Mouse (Mus musculus): ENCODE measurements around the gene Eif4a1. TPM values are rescaled to one million over a fixed set of nuclear protein-coding genes. Genes with fewer than 3 reads are reported as not detected.
A peak's percentile ranks its signal among the peaks of the same experiment; 100 is the strongest.

Gene Eif4a1
- polyA plus RNA-seq, 1 experiment from 2014 or later, result 555 TPM

DNA sequence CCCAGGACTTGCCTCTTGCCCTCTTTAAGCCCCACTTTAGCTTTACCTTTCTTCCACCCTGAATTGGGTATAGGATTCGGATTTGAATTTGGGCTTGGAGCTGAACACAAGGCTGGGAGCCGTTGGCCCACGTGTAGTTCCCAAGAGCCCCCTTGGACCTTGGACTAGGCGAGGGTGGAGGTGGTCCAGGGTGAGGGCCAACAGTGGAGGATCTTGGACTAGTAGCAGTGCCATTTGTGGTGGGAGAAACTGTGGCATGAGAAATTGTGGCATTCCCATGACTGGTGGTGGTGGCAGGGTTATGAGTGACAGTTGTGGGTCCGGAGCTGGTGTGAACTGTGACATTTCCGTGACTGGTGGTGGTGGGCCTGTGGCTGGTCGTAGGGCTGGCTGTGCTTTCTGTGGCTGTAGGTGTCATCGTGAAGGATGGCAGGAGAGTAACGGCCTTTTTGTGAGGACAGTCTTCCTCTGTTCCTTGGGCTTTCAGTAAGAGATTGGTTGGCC is 6.7 kb downstream of the Eif4a1 start:
- Histone ChIP-seq H3K36me3 (peaks cover 66% of the 10 kb centered on the region), H3K9ac (no peak overlapping the region), H3K4me2 (replicated peaks) (no peak overlapping the region), H3K9me3 (replicated peaks) (no peaks in the 10 kb centered on the region), H3K27me3 (no peaks in the 10 kb centered on the region), H3K4me3 (no peak overlapping the region), H3K4me1 (peaks cover 36% of the 10 kb centered on the region), H3K27ac (peak overlapping the region; percentile 37; the same call in 1 of the 2 replicates)
- no peak for ATAC-seq (ENCODE audit: low FRiP score)
- 75% methylated on average over 9 of the region's 9 CpGs for WGBS

GRCm38 (mm10) chr11:69664841-69665240 is 7.4 kb downstream of the Eif4a1 start:
- Histone ChIP-seq H3K9ac (no peak overlapping the region), H3K27ac (0 out of 2 replicates have a peak overlapping the region, but pooled peaks have one; percentile 30), H3K9me3 (replicated peaks) (no peaks in the 10 kb centered on the region), H3K4me2 (replicated peaks) (no peak overlapping the region), H3K27me3 (no peaks in the 10 kb centered on the region), H3K4me3 (no peak overlapping the region), H3K36me3 (peaks cover 59% of the 10 kb centered on the region), H3K4me1 (peaks cover 29% of the 10 kb centered on the region)
- no peak for ATAC-seq (ENCODE audit: low FRiP score)
- WGBS, result 96% methylated on average over 7 of the region's 7 CpGs

- peaks cover 53% of the 10 kb centered on the region for H3K36me3 ChIP-seq
- peak overlapping the region; percentile 97; the same call in 1 of the 2 replicates for H3K27ac ChIP-seq
These were observed 8.4 kb downstream of the Eif4a1 start for GRCm38 (mm10) chr11:69663795-69664194.

DNA sequence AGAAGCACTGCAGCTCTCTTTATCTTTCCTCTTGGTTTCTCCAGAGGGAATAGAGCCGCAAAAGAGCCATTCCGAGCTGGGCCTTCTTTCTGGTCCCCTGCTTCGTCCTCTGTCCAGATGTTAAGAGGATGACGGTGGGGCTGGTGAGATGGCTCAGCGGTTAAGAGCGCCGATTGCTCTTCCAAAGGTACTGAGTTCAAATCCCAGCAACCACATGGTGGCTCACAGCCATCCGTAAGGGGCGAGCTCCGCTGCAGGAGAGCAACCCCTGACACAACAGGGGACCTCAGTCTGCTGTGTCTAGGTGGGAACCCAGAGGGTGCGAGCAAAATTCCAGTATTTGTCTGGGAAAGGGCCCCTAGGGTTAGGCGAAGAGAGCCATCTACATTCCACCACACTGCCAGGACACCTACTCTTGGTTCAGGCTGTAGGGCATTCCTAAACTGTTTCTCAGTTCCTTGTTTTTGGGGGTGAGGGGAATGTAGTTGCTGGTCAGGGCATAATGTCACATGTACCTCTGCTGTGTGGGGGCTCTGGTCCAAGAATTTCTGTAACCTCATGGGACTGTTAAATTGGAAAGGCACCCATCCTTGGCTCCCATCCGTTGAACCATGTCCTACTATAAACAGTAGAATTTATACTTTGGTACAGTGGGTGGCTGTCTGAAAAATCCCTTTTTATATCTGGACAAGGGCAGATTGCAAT is 9.1 kb downstream of the Eif4a1 start:
- H3K27ac ChIP-seq, result peak overlapping the region; percentile 97
- peaks cover 53% of the 10 kb centered on the region for H3K36me3 ChIP-seq
- peak overlapping the region; percentile 57 for H3K4me2 ChIP-seq (replicated peaks)
- H3K27me3 ChIP-seq, result no peaks in the 10 kb centered on the region
- peak overlapping the region; percentile 61 for H3K9ac ChIP-seq
- ATAC-seq (ENCODE audit: low FRiP score), result peak; percentile 51
- peak overlapping the region; percentile 48 for H3K4me3 ChIP-seq
- peaks cover 20% of the 10 kb centered on the region for H3K4me1 ChIP-seq
- 65% methylated on average over 13 of the region's 13 CpGs for WGBS
- H3K9me3 ChIP-seq (replicated peaks), result no peaks in the 10 kb centered on the region

More at GRCm38 (mm10) chr11:69663795-69664194, 8.4 kb downstream of the Eif4a1 start:
- Histone ChIP-seq H3K9ac (no peak overlapping the region), H3K9me3 (replicated peaks) (no peaks in the 10 kb centered on the region), H3K4me3 (no peak overlapping the region), H3K4me1 (peaks cover 21% of the 10 kb centered on the region), H3K27me3 (no peaks in the 10 kb centered on the region), H3K4me2 (replicated peaks) (no peak overlapping the region)
- 91% methylated on average over 6 of the region's 6 CpGs for WGBS
- no peak for ATAC-seq (ENCODE audit: low FRiP score)

DNA sequence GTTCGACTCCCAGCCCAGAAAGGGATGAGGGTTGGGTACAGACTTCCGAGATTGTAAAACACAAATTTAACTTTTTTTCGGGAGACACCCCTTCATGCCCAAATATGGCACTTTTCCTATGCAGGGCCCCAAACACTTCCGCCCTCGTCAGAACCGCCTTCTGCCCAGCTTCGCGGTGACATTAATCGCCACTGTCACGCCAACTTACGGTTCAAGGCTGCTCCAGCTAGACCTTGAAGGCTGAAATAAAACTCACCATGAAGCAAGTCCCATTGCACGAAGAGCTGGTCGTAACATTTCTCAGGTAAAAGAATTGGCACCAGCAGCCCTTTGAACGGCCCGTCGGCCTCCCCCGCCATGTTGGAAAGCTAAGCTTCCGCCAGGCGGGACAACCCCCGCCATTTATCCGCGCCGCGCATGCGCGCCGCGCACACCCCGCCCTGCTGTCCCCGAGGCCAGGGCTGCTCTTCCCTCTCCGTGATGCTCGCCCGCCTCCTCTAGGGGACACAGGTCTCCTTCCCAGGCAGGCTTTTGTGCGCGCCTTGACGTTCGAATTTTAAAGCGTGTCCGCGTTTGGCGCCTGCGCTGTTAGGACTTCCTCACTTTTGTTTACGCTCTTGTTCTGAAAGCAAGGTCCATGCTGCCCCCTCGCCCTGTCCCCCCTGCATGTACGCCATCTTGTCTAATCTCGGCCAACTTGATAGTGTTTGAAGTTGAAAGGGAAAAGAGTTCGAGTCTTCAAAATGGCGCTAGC is 9.8 kb downstream of the Eif4a1 start, which contains the start of gene Mpdu1:
Gene Mpdu1, minus strand, starts transcription at position 430 of the 754 bp plus-strand sequence.
- Histone ChIP-seq H3K4me2 (replicated peaks) (peak within 1 kb of the TSS; percentile 57), H3K9ac (peak within 1 kb of the TSS; percentile 61), H3K4me1 (peaks cover 20% of the 10 kb centered on the region), H3K4me3 (peak within 1 kb of the TSS; percentile 48), H3K36me3 (peaks cover 53% of the 10 kb centered on the region), H3K27me3 (no peaks in the 10 kb centered on the region), H3K27ac (peak within 1 kb of the TSS; percentile 97), H3K9me3 (replicated peaks) (no peaks in the 10 kb centered on the region)
- under 1% methylated on average over 48 of the region's 48 CpGs for WGBS
- ATAC-seq (ENCODE audit: low FRiP score), result peak; percentile 96

GRCm38 (mm10) chr11:69661221-69661881 is 10.9 kb downstream of the Eif4a1 start:
- Histone ChIP-seq H3K9me3 (replicated peaks) (no peaks in the 10 kb centered on the region), H3K4me3 (peak overlapping the region; percentile 48), H3K4me1 (peaks cover 27% of the 10 kb centered on the region), H3K4me2 (replicated peaks) (peak overlapping the region; percentile 57), H3K9ac (peak overlapping the region; percentile 61), H3K27ac (peak overlapping the region; percentile 97), H3K36me3 (peaks cover 56% of the 10 kb centered on the region), H3K27me3 (no peaks in the 10 kb centered on the region)
- no peak for ATAC-seq (ENCODE audit: low FRiP score)
- WGBS, result 81% methylated on average over 3 of the region's 3 CpGs

GRCm38 (mm10) chr11:69657462-69657881 is 14.8 kb downstream of the Eif4a1 start:
- ATAC-seq (ENCODE audit: low FRiP score), result no peak
- no peak overlapping the region for H3K27ac ChIP-seq
- WGBS, result 83% methylated on average over 15 of the region's 15 CpGs
- no peak overlapping the region for H3K4me3 ChIP-seq
- no peak overlapping the region for H3K4me2 ChIP-seq (replicated peaks)
- H3K9ac ChIP-seq, result no peak overlapping the region
- H3K9me3 ChIP-seq (replicated peaks), result no peaks in the 10 kb centered on the region
- H3K36me3 ChIP-seq, result peaks cover 53% of the 10 kb centered on the region
- peaks cover 22% of the 10 kb centered on the region for H3K4me1 ChIP-seq
- H3K27me3 ChIP-seq, result no peaks in the 10 kb centered on the region

DNA sequence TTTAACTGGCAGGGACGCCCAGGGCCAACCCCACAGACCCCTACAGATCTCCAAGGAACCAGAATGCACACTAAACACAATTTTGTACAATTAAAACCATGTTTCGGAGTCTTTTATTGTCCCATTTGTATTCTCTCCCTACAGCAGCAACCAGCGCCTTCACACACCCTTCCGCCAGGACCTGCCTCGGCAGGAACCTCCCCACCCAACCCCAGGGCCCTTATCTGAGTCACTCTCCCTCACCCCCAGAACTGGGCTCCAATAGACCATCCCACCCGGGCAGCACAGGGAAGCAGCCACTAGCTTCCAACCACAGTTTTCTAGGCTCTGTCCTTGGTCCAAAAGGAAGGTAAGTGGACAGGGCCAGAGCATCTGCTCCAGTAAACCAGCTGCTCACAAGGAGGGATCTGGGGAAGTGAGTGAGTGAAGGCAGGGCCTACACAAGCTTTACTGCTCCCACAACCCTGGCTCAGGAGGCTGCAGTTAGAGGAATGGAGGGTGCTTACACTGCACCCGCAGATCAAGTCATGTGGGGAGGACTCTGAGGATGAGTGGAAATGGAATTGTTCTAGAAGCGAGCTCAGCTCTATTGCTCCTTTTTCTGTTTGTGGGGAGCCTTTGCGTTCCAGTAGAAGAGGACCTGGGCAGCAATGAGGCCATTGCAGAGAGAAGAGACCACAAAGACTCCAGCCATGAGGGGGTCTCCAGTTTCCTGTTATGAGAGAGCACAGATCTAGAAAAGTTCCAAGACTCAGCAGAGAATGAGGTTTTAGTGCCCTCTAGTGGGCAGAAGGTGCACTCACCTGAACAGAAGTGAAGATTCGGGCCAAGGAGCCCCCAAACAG is 15.4 kb downstream of the Eif4a1 start:
- Histone ChIP-seq H3K4me1 (peaks cover 21% of the 10 kb centered on the region), H3K9ac (no peak overlapping the region; the same call in 1 of the 2 replicates), H3K9me3 (replicated peaks) (no peaks in the 10 kb centered on the region), H3K27me3 (no peaks in the 10 kb centered on the region), H3K27ac (no peak overlapping the region), H3K36me3 (peaks cover 59% of the 10 kb centered on the region), H3K4me3 (no peak overlapping the region), H3K4me2 (replicated peaks) (no peak overlapping the region)
- WGBS, result 78% methylated on average over 10 of the region's 10 CpGs
- no peak for ATAC-seq (ENCODE audit: low FRiP score)

DNA sequence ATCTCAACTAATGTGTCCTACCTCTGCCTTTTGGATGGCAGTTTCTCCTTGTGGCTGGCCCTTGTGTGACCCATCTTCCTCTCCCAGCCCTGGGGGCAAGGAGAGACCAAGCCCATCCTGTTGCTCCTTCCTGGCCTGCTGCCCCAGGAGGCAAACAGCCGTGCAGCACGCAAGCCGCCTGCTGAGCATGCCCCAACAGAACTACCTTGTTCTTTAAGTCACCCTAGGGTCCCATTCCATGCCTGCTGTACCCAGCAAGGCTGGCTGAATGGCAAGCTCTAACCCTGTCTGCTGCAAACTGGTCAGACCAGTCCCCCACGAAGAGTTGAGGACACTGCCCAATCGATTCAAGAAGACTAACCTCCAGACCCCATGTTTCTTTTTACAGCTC is 16.2 kb downstream of the Eif4a1 start:
- Histone ChIP-seq H3K4me1 (peaks cover 14% of the 10 kb centered on the region), H3K9me3 (replicated peaks) (no peaks in the 10 kb centered on the region), H3K9ac (no peak overlapping the region), H3K4me3 (no peak overlapping the region), H3K4me2 (replicated peaks) (no peak overlapping the region), H3K27me3 (no peaks in the 10 kb centered on the region), H3K36me3 (peaks cover 67% of the 10 kb centered on the region), H3K27ac (no peak overlapping the region)
- ATAC-seq (ENCODE audit: low FRiP score), result no peak
- WGBS, result 85% methylated on average over 5 of the region's 5 CpGs

DNA sequence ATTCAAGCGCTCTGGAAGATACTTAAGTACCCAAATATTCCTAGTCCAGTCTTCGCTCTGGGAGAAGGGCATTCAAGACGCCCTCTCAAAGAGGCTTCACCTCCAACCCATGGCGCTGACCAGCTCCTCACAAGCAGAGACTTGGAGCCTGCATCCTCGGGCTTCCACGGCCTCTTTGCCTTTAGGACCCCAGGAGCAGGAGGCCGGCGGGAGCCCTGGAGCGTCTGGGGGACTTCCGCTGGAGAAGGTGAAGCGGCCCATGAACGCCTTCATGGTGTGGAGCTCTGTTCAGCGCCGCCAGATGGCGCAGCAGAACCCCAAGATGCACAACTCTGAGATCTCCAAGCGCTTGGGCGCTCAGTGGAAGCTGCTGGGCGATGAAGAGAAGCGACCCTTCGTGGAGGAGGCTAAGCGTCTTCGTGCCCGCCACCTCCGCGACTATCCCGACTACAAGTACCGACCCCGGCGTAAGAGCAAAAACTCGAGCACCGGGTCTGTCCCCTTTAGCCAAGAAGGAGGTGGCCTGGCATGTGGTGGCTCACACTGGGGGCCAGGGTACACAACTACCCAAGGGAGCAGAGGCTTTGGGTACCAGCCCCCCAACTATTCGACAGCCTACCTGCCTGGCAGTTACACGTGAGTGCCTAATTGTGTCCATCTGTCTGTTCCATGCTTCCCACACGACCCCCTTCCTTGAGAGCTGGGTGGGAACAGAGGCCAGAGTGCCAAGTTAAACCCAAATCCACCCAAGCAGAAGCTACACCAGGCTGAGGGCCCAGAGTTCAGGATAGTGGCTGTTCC is 16.8 kb downstream of the Eif4a1 start, which contains the start of gene Sox15:
Gene Sox15, plus strand, starts transcription at position 51 of the 801 bp plus-strand sequence.
- Histone ChIP-seq H3K36me3 (peaks cover 73% of the 10 kb centered on the region), H3K9ac (0 out of 2 replicates have a peak within 1 kb of the TSS, but pooled peaks have one; percentile 18), H3K4me1 (peaks cover 10% of the 10 kb centered on the region), H3K4me3 (no peak within 1 kb of the TSS), H3K9me3 (replicated peaks) (no peaks in the 10 kb centered on the region), H3K4me2 (replicated peaks) (no peak within 1 kb of the TSS; the same call in 1 of the 2 replicates), H3K27ac (no peak within 1 kb of the TSS), H3K27me3 (no peaks in the 10 kb centered on the region)
- WGBS, result 23% methylated on average over 34 of the region's 34 CpGs
- peak; percentile 66 for ATAC-seq (ENCODE audit: low FRiP score)

DNA sequence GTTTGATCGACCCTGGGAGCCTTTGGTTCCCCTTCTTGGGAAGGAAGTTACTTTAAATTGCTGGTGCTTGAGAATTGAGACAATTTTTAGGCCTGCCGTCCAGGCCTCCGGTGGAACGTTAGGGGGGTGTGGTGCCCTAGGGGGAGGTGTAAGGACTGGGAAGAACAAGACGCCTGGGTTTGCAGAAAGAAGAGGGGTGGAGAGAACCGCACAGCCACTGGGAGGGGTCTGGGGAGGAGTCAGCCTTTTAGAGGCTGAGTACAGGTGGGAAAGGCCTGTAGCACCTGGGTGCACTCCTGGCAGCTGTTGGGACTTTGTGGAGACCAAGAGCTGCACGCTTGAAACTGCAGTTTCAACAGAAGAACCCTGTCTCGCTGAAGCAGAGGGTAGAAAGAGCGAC is 17.5 kb downstream of the Eif4a1 start:
- ATAC-seq (ENCODE audit: low FRiP score), result no peak
- no peak overlapping the region for H3K27ac ChIP-seq
- H3K4me1 ChIP-seq, result peaks cover 10% of the 10 kb centered on the region
- 51% methylated on average over 9 of the region's 9 CpGs for WGBS
- no peaks in the 10 kb centered on the region for H3K27me3 ChIP-seq
- H3K4me2 ChIP-seq (replicated peaks), result no peak overlapping the region
- H3K36me3 ChIP-seq, result peaks cover 80% of the 10 kb centered on the region
- no peak overlapping the region for H3K9ac ChIP-seq
- H3K4me3 ChIP-seq, result no peak overlapping the region
- no peaks in the 10 kb centered on the region for H3K9me3 ChIP-seq (replicated peaks)
